Mouse (Mus musculus): ENCODE measurements at regions not wholly inside any gene's neighbourhood (a gene's known extent, or its start where the extent isn't known, plus 50 kb on each side); places are given as distances from the start of the nearest gene placed in this dataset.

- TF ChIP-seq CTCF (IDR thresholded peaks at IDR 0.05 in 2 of 3, conservative IDR thresholded peaks at IDR 0.05 in 1 of 3; ENCODE audit: control insufficient read depth in 1 of 3, insufficient read depth in 1 of 3, low read depth in 2 of 3, low read length in 3 of 3, poor library complexity in 1 of 3, severe bottlenecking in 1 of 3) (no peak), CHD2 (IDR thresholded peaks at IDR 0.05; ENCODE audit: low read length) (no peak), SIN3A (IDR thresholded peaks at IDR 0.05; ENCODE audit: low read length) (no peak)
These were observed 651.9 kb upstream of the Lrrn3 start for GRCm38 (mm10) chr12:42138177-42138576.
